Mouse (Mus musculus) liver, embryonic 11.5 days (tissue): Measurements from ENCODE around the gene Dusp28. TPM values are rescaled to one million over a fixed set of nuclear protein-coding genes. Genes with fewer than 3 reads are reported as not detected.

Experiments
- ATAC-seq: fragments of 200-750 bp; cut with Nextera tagmentation; replicated peaks from 2 replicates; pipeline ENCODE4 v1.8.0; 2017; ENCODE audit warnings: moderate number of reproducible peaks, mild to moderate bottlenecking, moderate TSS enrichment, moderate library complexity; ENCODE audit not compliant: low FRiP score
- DNase-seq: peaks from one replicate; pipeline ENCODE4 v3.0.0-alpha.2; 2017; ENCODE audit warnings: low spot score
- H3K27ac ChIP-seq: fragments of 300-500 bp; sonication (generic); 2 replicates; pipeline ENCODE4 v1.5.1; 2014; ENCODE audit warnings: mild to moderate bottlenecking, low read depth, low read length, control low read depth
- H3K27me3 ChIP-seq: fragments of 300-500 bp; sonication (generic); replicated peaks from 2 replicates; pipeline ENCODE4 v1.6.1; 2014; ENCODE audit warnings: low read length, mixed read lengths; ENCODE audit not compliant: control insufficient read depth, insufficient read depth
- H3K36me3 ChIP-seq: fragments of 300-500 bp; sonication (generic); 2 replicates; pipeline ENCODE4 v1.6.1; 2014; ENCODE audit warnings: mild to moderate bottlenecking, low read length, moderate library complexity, mixed read lengths; ENCODE audit not compliant: control insufficient read depth, insufficient read depth
- H3K4me1 ChIP-seq: fragments of 300-500 bp; sonication (generic); replicated peaks from 2 replicates; pipeline ENCODE4 v1.6.1; 2014; ENCODE audit warnings: low read length, mixed read lengths; ENCODE audit not compliant: control insufficient read depth, insufficient read depth
- H3K4me2 ChIP-seq: fragments of 300-500 bp; sonication (generic); 2 replicates; pipeline ENCODE4 v1.6.1; 2014; ENCODE audit warnings: mild to moderate bottlenecking, control low read depth, moderate library complexity
- H3K4me3 ChIP-seq: fragments of 300-500 bp; sonication (generic); 2 replicates; pipeline ENCODE4 v1.5.1; 2014; ENCODE audit warnings: low read depth, low read length, control low read depth
- H3K9ac ChIP-seq: fragments of 300-500 bp; sonication (generic); 2 replicates; pipeline ENCODE4 v1.6.1; 2014; ENCODE audit warnings: low read depth, low read length, control low read depth
- H3K9me3 ChIP-seq: fragments of 300-500 bp; sonication (generic); 2 replicates; pipeline ENCODE4 v1.6.1; 2016; ENCODE audit warnings: low read length, inconsistent platforms, mixed read lengths; ENCODE audit not compliant: control insufficient read depth
- WGBS: fragments of 180-500 bp; shearing (Covaris S2); extraction: QIAGEN DNeasy Blood & Tissue Kit; methylation state at CpG from one replicate; pipeline ENCODE4 v1.1.7; 2014; 5-methylcytosine and 5-hydroxymethylcytosine counted together
- polyA plus RNA-seq: library from polyadenylated mRNA; unstranded; fragments of >200 nt; fragmentation: Nextera tagmentation; extraction: Ambion mirVana; gene quantifications from 2 replicates; pipeline ENCODE4 v1.2.1, GENCODE M21; 2014

Dusp28 gene
- polyA plus RNA-seq, 1 experiment from 2014 or later = 10.7 TPM

DNA sequence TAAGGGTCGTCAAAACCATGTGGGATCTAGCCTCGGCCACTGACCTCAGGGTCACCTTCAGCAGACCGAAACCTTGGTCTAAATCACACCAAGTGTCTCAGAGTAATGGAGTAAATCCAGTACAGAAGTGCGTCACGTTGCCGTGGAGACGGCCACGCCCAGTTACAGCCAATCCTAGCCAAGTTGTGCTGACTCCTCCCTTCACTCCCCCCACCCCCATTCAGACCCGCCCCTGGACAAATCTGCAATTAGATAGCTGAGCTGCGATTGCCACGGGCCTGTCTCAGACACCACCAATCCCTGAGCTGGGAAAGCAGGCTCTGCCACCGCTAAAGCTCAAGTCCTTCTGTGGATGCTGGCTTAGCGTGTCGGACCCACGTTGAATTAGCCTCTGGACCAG is 4.0 kb upstream of the Dusp28 start, which contains the start of gene Ankmy1:
Ankmy1 (minus strand) TSS at position 121 of the 400 bp plus-strand sequence.
- ATAC-seq (no peak), DNase-seq (peak; percentile 55)
- peaks cover 10% of the 10 kb centered on the region for H3K4me1 ChIP-seq
- peaks cover 18% of the 10 kb centered on the region for H3K27me3 ChIP-seq
- H3K36me3 ChIP-seq = no peaks in the 10 kb centered on the region
- WGBS = 3% methylated on average over 15 of the region's 15 CpGs
- H3K4me2 ChIP-seq = peak within 1 kb of the TSS; percentile 51
- H3K9ac ChIP-seq = no peak within 1 kb of the TSS
- no peaks in the 10 kb centered on the region for H3K9me3 ChIP-seq
- no peak within 1 kb of the TSS for H3K27ac ChIP-seq
- H3K4me3 ChIP-seq = peak within 1 kb of the TSS; percentile 23; the same call in 1 of the 2 replicates

DNA sequence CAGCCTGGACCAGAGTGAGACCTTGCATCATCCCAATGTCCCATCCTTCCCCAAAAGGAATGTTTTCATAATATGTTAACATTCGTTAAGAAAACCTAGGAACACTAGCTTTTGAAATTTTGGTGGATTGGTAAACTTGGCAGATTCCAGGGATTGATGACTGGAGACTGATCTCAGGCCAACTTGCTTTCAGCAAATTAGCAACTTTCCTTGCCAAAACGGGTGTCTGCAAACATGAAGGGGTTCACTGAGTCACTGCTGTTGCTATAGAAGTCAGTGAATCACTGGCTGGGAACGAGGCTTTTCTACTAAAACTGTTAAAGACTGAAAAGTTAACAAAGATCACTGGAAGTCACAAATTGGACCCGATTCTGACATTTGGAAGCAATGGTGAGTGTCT is 3.2 kb upstream of the Dusp28 start:
- no peak for DNase-seq
- no peaks in the 10 kb centered on the region for H3K36me3 ChIP-seq
- no peaks in the 10 kb centered on the region for H3K9me3 ChIP-seq
- no peak overlapping the region for H3K4me3 ChIP-seq
- peaks cover 18% of the 10 kb centered on the region for H3K27me3 ChIP-seq
- 71% methylated on average over 4 of the region's 4 CpGs for WGBS
- H3K4me1 ChIP-seq = peaks cover 14% of the 10 kb centered on the region
- H3K9ac ChIP-seq = no peak overlapping the region
- H3K4me2 ChIP-seq = no peak overlapping the region
- no peak overlapping the region for H3K27ac ChIP-seq
- no peak for ATAC-seq

DNA sequence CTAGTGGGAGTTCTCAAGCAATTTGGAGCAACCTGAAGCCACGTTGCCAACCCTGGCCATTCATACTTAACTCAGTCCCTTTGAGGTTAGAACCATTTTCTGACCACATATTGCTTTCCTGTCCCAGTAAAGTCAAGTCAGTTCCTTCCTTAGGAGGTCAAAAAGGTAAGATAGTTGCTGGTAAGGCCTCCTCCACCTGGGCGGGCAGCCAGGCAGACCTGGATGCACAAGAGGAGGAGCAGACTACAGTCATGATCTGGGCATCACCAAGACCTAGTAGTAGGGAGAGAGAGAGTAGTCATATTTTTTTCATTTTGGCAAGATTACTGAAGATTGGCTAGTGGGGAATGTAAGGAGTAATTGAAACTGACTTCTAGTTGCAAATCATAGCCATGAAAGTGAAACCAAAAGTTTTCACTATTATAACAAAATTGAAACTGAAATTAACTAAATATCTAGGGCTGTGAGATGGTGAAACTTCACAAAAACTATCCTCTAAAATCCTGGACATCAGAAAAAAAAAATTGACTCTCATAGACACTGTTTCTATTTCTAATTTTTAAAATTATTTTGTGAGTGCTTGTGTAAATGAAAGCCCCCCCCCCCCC is 974 bp upstream of the Dusp28 start:
- peaks cover 21% of the 10 kb centered on the region for H3K4me1 ChIP-seq
- no peak overlapping the region for H3K4me2 ChIP-seq
- no peak for ATAC-seq
- H3K9me3 ChIP-seq = no peaks in the 10 kb centered on the region
- peaks cover 13% of the 10 kb centered on the region for H3K27me3 ChIP-seq
- DNase-seq = no peak
- WGBS = 84% methylated on average over 2 of the region's 2 CpGs
- no peak overlapping the region for H3K4me3 ChIP-seq
- H3K27ac ChIP-seq = no peak overlapping the region
- no peak overlapping the region for H3K9ac ChIP-seq
- no peaks in the 10 kb centered on the region for H3K36me3 ChIP-seq

GRCm38 (mm10) chr1:92907632-92908360 is 1.0 kb downstream of the Dusp28 start:
- Histone ChIP-seq H3K4me1 (peaks cover 27% of the 10 kb centered on the region), H3K4me3 (peak overlapping the region; percentile 83)
- 45% methylated on average over 20 of the region's 20 CpGs for WGBS

DNA sequence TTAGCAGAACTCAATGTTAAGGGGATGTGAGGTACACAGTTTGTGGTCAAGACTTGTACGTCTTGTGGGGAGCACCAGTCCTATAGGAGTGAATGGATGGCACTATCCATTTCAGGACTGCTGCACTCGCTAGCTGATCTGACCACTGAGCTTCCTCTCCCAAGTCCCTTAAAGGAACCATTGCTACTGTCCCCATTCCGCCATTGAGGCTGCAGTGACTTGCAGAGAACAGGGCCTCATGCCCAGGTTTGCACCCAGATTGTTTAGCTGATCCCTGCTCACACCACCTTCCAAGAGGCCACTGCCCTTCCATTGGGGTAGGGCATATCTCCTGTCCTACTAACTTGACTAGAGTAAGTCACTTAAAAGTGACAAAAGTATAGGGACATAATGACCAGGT is 1.9 kb downstream of the Dusp28 start:
- ATAC-seq (no peak), DNase-seq (no peak)
- no peaks in the 10 kb centered on the region for H3K36me3 ChIP-seq
- no peaks in the 10 kb centered on the region for H3K27me3 ChIP-seq
- H3K27ac ChIP-seq = no peak overlapping the region
- no peak overlapping the region for H3K4me2 ChIP-seq
- WGBS = 83% methylated on average over 3 of the region's 3 CpGs
- peaks cover 23% of the 10 kb centered on the region for H3K4me1 ChIP-seq
- H3K9me3 ChIP-seq = no peaks in the 10 kb centered on the region
- H3K4me3 ChIP-seq = no peak overlapping the region
- no peak overlapping the region for H3K9ac ChIP-seq

More at GRCm38 (mm10) chr1:92907632-92908360, 1.0 kb downstream of the Dusp28 start:
- Histone ChIP-seq H3K9ac (peak overlapping the region; percentile 81), H3K27me3 (0 out of 2 replicates have a peak, but pooled peaks cover 3% of the 10 kb centered on the region), H3K27ac (peak overlapping the region; percentile 87), H3K9me3 (no peaks in the 10 kb centered on the region), H3K4me2 (peak overlapping the region; percentile 86), H3K36me3 (no peaks in the 10 kb centered on the region)
- ATAC-seq = peak; percentile 8
- no peak for DNase-seq

GRCm38 (mm10) chr1:92909068-92909467 is 2.3 kb downstream of the Dusp28 start:
- H3K27ac ChIP-seq = no peak overlapping the region
- peaks cover 23% of the 10 kb centered on the region for H3K4me1 ChIP-seq
- no peaks in the 10 kb centered on the region for H3K27me3 ChIP-seq
- no peak overlapping the region for H3K4me3 ChIP-seq
- DNase-seq (no peak), ATAC-seq (no peak)
- no peaks in the 10 kb centered on the region for H3K36me3 ChIP-seq
- WGBS = 68% methylated on average over 4 of the region's 4 CpGs
- no peak overlapping the region for H3K9ac ChIP-seq
- no peak overlapping the region for H3K4me2 ChIP-seq
- no peaks in the 10 kb centered on the region for H3K9me3 ChIP-seq

GRCm38 (mm10) chr1:92910239-92910885 is 3.6 kb downstream of the Dusp28 start, which contains the start of gene Rnpepl1:
Rnpepl1 (plus strand) TSS chr1:92910783.
- peaks cover 23% of the 10 kb centered on the region for H3K4me1 ChIP-seq
- H3K36me3 ChIP-seq = no peaks in the 10 kb centered on the region
- ATAC-seq (peak; percentile 74), DNase-seq (peak; percentile 74)
- under 1% methylated on average over 43 of the region's 57 CpGs for WGBS
- peak within 1 kb of the TSS; percentile 82 for H3K4me3 ChIP-seq
- H3K27ac ChIP-seq = peak within 1 kb of the TSS; percentile 77
- H3K9ac ChIP-seq = peak within 1 kb of the TSS; percentile 85
- H3K9me3 ChIP-seq = no peaks in the 10 kb centered on the region
- H3K27me3 ChIP-seq = no peaks in the 10 kb centered on the region
- H3K4me2 ChIP-seq = peak within 1 kb of the TSS; percentile 80

GRCm38 (mm10) chr1:92910925-92911720 is 4.3 kb downstream of the Dusp28 start:
- Histone ChIP-seq H3K27ac (peak overlapping the region; percentile 77), H3K4me1 (peaks cover 23% of the 10 kb centered on the region), H3K4me3 (peak overlapping the region; percentile 82), H3K9me3 (no peaks in the 10 kb centered on the region), H3K9ac (peak overlapping the region; percentile 85), H3K27me3 (no peaks in the 10 kb centered on the region), H3K4me2 (peak overlapping the region; percentile 80), H3K36me3 (peaks cover 4% of the 10 kb centered on the region; the same call in 1 of the 2 replicates)
- peak; percentile 55 for DNase-seq
- peak; percentile 16 for ATAC-seq
- 2% methylated on average over 64 of the region's 85 CpGs for WGBS
